Mouse (Mus musculus) liver, adult 2 months (tissue): ENCODE measurements at regions not wholly inside any gene's neighbourhood (a gene's known extent, or its start where the extent isn't known, plus 50 kb on each side); places are given as distances from the start of the nearest gene placed in this dataset.

Experiments
- CTCF ChIP-seq: fragments of 200-500 bp; IDR thresholded peaks from 2 replicates; pipeline ENCODE4 v1.5.1; 2011; ENCODE audit warnings: low read depth, low read length, control low read depth
- POLR2A ChIP-seq: fragments of 200-500 bp; IDR thresholded peaks from 2 replicates; pipeline ENCODE4 v1.6.1; 2011; ENCODE audit warnings: low read length, control low read depth; ENCODE audit not compliant: insufficient read depth; ENCODE audit errors: extremely low read depth

DNA sequence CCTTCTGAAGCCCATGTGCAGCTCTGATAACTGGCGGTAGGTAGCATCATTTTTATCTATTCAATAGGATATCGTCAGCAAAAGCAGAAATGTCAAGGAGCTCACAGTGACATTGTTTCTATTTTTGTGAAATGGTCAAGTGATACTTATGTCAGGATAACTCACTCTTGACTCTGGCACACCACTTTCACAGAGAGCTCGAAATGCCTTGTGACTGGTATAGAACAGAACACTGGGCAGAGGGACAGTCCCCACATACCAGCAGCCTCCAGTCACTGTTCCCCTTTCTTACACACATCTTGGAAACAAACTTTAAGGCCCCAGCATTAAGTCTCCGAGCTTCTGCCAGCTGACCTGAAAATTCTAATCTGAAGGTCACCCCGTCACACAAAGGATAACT, 115.1 kb upstream of the Id4 start:
- TF ChIP-seq CTCF (no peak), POLR2A (no peak)
